Mouse (Mus musculus) thymus, adult 18-20 months (tissue): ENCODE data around the gene Zbed3.

ENCODE experiments used
- DNase-seq, 2 experiments: peaks; one replicate each; pipeline ENCODE4 v3.0.0; 2022; ENCODE audit warnings: mixed read lengths in 2 of 2

Gene Zbed3

DNA sequence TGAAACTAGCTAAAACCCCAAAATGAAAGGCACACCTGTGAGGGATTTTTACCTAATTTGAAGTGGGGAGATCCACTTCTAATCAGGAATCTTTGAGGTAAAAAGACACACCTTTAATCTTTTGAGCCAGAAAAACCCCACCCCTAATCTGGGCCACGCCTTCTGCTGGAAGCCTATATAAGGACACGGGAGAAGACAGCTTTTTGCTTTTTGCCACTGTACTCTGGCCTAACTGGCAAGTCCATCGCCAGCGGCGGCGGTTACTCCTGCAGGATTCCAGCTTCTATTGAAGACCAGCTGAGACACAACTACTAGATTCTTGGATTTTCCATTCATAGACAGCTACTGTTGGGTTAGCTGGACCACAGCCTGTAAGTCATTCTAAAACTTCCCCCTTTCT, at the start of gene Zbed3:
Zbed3 (plus strand) TSS at position 213 of the 400 bp plus-strand sequence.
- no peak for DNase-seq

GRCm38 (mm10) chr13:95278426-95279025, 44.9 kb upstream of the Zbed3 start:
- no peak for DNase-seq

DNA sequence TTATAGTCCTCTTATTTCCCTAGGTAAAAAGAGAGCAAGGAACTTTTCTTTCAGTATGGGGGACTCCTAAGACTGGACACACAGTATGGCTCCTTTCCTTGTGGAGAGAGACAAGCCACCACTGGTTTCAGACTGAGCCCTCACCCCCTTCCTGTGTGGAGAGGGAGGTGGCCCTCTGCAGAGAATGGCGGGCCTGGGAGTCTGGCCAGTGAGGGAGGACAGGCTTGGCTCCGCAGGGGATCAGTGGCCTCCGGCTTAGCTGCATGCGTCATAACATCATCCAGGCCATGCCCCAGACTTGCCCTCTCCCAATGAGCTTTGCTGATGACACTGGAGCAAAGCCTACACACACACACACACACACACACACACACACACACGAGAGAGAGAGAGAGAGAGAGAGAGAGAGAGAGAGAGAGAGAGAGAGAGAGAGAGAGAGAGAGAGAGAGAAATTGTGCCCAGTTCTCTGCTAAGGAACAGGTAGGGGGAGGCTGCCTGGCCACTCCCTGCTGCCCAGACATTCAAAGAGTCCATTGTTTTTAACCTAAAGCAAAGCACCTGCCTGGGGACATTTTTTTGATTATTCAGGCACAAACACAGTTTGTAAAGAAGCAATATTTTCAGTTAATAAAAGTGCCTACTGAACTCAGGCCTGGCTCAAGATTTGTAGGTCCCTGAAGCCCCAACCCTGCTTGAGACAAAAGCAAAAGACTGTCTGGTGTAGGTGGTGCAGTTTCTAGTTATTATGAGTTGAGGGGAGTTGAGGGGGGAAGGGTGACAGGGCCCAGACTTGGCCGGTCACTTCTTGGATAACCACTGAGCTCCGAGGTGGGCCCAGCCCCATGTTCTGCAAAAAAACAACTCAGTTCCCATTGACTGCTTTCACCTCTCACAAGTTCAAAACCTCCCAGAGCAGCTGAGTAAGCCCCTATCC, 41.4 kb upstream of the Zbed3 start:
- DNase-seq: no peak

- peak in 1 of 2 experiments; percentile 3 for DNase-seq
Observed at GRCm38 (mm10) chr13:95286989-95287388, 36.4 kb upstream of the Zbed3 start.

DNA sequence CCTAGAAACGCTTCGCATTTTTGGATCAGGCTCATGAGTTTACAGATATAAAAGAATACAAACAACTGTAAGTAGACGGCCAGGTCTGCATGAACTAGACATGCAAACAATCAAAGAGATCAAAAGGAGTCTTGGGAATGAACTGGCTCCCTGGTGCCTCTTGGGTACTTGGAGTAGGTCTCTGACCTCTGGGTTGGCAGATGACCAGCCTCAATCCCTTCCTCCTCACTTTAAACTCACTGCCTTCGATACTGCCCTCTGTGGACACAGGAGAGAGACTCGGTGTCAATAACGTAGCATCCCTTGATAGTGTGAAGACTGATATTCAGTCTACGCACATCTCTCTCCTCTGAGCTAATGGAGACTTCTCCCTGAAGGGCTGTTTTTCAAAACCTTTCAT, 35.4 kb upstream of the Zbed3 start:
- no peak for DNase-seq

- no peak for DNase-seq
Observed at GRCm38 (mm10) chr13:95291983-95292382, 31.4 kb upstream of the Zbed3 start.

- no peak for DNase-seq
Observed at GRCm38 (mm10) chr13:95299956-95300355, 23.5 kb upstream of the Zbed3 start.

DNA sequence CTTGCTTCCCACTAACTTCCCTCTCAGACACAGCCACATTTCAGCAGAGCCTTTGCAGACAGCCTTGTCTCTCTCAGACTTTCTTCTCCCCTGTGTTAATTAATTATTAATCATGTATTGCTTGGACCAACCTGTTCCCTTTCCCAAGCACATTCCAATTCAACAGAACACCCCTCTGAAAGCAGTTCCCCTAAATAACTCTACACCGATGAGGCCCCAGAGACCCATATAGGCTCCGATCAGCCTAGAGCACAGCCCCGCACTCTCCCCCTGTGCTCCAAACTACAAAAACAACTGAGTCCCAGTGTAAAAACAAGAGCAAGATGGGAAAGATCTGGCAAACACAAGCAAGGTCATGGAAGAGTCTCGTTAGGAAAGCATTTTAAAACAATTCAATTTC, 16.8 kb upstream of the Zbed3 start:
- DNase-seq: no peak

DNA sequence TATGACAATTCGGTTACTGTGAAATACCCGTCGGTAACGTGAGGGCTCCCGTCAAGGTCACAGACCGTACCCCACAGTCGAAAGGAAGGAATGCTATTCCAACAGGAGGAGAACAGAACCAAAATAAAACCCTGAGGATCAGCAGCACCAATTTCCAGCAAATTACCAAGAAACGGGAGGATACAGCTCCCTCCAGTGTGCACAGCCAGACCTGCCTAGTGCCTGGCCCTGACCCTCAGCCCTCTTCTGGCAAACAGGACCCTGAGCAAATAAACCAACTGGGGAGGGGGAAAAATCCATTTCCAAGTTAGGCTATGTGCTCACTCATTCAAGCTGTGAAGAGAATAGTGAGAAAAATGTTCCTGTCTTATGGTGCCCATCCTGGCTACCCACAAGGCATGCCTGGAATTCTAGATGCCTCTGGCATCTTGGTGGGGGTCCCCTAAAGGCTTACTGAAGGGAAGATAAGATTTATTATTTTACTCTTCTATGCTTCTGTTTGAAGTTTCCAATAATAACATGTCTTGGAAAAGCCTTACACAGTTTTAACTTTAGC, 16.2 kb upstream of the Zbed3 start:
- DNase-seq: no peak

- no peak for DNase-seq
Observed at GRCm38 (mm10) chr13:95312016-95312415, 11.4 kb upstream of the Zbed3 start.

GRCm38 (mm10) chr13:95319153-95319552, 4.3 kb upstream of the Zbed3 start:
- DNase-seq: no peak

- no peak for DNase-seq
Observed at GRCm38 (mm10) chr13:95320451-95320850, 3.0 kb upstream of the Zbed3 start.

- DNase-seq: peak in 1 of 2 experiments; percentile 18
Observed at GRCm38 (mm10) chr13:95323950-95324625, 676 bp downstream of the Zbed3 start.

- DNase-seq: peak in 1 of 2 experiments; percentile 10
Observed at GRCm38 (mm10) chr13:95324626-95325079, 1.2 kb downstream of the Zbed3 start.

DNA sequence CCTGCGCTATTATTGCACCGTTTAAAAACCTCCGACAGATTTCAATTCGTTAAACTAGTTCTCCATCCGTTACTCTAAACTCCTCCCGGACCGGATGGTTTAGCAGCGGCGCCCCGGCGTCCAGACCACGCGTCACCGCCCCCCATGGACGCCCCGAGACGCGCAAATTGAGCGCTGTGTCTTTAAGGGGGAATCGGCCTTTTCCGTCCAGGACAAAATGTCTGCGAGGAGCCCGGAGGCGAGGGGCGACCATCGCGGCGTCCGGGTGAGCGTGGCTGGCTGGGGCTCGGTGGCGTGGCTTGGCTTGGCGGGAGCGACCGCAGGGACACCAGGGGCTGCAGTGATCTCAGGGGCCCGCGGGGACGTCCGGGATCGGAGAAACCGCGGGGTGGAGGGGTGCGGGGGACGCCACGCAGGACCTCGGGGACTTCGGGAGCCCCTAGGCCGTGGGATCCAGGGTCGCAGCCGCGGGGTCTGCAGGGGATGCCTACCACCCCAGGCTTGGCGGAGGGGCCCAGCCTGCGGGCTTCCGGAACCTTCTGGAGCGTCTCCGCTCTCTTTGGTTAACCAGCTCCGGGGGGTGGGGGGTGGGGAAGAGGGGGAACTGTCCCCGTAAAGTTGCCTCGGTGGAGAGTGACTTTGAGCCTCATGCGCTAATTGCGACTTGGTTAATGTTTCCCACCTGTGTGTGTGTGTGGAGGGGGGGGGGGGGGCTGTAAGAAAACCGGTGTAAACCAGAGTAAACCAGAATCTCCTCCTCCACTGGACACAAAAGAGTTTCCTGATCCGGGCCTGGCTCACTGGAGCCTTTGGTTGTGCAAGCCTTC, 1.9 kb downstream of the Zbed3 start:
- peak; percentile 32 to 43 for DNase-seq

DNA sequence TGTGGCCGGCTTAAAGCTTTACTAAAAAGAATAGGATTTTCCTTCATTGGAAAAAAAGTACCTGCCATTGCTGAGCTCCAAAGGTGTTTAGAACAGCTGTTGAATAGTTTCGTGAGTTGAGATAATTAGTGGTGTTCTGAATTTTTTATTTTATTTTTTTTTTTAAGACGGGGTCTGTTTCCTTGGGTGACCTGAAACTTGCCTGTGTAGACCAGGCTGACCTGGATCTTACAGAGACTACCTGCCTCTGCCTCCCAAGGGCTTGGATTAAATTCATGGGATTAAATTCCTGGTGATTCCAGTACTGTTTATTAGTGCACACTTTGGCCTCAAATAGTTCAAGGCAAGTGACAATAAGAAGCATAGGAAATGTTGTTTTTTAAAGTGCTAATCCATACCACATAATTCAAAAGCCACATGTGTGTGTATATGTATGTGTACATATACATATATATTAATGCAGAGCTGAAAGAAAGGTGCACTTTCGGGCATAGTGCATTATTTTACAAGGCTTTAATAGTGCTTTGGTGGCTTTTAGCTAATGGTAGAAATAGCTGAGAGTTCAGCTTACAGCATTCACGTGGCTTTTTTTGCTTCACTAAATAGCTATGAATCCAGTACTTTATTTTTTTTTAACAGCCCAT, 2.6 kb downstream of the Zbed3 start:
- no peak for DNase-seq

DNA sequence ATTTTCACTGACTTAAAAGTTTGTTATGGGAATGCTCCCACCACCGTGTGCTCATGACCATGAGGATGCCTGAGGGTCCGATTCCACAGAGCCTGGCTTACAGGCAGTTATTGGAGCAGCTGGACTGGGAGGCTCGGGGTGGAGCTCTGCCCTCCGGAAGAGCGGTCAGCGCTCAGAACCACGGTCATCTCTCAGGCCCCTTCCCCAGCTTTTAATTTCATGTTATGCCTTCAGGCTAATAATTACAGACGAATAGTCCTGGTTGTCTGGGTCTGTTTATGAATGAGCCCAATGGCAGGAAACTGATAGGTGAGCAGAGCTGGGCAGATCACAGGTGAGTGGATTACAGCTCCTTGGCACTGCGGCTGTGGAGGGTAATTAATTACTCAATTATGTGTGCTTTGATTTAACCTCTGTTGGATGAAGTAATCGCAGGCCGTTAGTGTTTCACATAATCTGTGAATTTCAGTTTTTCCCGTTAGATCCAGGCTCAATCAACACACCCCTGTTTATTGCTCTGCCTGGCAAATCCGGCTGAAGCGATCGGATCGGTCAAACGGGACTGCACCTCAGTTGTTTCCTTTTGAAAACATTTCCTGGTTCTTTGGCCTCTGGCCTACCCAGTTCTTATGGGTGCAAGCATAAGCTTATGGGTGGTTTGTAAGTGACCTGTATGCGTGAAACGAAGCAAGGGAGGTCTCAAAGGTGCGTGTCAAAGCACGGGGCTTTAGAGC, 3.4 kb downstream of the Zbed3 start:
- DNase-seq: no peak

DNA sequence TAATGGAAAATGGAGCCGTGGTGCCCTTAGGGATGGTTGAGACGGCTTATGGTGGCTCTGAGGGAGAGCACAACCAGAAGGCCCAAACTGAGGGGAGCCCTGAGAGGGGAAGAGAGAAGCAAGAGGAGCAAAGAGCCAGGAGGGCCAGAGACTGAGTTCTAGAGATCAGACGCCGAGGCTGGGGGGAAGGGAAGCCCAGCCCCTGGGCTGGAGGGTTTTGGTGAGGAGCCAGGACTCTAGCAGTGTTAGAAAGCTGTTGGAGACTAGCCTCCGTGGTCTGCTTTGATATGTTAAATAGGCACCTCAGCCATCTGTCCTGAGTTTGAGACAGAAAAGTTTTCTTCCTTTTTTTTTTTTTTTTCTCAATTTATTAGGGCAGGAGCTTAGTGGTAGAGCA, 3.9 kb downstream of the Zbed3 start:
- no peak for DNase-seq

DNA sequence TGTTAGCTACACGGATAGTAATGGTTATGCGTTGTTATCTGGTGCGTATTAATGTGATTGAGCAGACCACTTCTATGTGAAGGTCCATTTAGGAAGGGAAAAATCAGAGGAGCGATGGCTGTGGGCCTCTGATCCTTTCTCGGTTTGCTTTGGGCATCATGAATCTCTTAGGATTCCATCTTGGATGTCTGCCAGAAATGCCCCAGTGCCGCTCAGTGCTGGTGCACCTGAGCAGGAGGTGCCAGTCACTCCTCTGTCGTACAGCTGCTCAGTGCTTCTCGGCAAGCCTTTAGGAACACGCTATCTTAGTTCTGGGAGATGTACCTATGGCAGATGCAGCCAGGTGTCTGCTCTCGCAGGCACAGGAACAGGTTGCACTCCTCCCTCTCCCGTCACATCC, 5.4 kb downstream of the Zbed3 start:
- no peak for DNase-seq

GRCm38 (mm10) chr13:95330507-95330906, 7.1 kb downstream of the Zbed3 start:
- DNase-seq: no peak
